Mouse (Mus musculus): ENCODE results near the gene Gabrb1. TPM values are rescaled to one million over a fixed set of nuclear protein-coding genes. Genes with fewer than 3 reads are reported as not detected.

The Gabrb1 gene
- total RNA-seq, 2 experiments from 2014 or later = 0.03 TPM; not detected in 1

- no peak for DNase-seq (ENCODE audit: low spot score in 2 of 2)
Measured at GRCm38 (mm10) chr5:72158667-72159066, 500.8 kb downstream of the Gabrb1 start.

DNA sequence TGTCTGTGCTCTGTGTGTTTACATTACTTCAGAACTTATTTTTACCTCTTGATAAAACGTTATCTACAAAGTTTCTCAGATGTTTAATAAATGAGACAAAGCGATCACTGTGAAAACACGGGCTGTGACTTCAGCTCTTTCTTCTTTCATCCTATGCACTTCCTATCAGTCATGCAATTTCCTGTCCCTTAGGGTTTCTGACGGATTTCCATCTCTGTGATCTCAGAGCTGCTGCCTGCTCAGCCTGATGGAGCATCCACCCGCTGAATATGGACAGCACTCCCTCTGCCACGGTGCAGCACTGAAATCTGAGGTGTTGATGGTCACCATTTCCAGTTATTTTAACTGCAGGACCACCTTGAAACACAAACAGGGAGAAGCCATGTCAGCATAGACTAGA is 501.6 kb downstream of the Gabrb1 start:
- DNase-seq (ENCODE audit: low spot score in 2 of 2) = no peak

- no peak for DNase-seq (ENCODE audit: low spot score in 2 of 2)
Measured at GRCm38 (mm10) chr5:72160781-72161485, 503.0 kb downstream of the Gabrb1 start.

- DNase-seq (ENCODE audit: low spot score in 2 of 2) = no peak
Measured at GRCm38 (mm10) chr5:72162855-72163254, 504.9 kb downstream of the Gabrb1 start.

GRCm38 (mm10) chr5:72164386-72164785 is 506.5 kb downstream of the Gabrb1 start:
- DNase-seq (ENCODE audit: low spot score in 2 of 2) = no peak

GRCm38 (mm10) chr5:72167594-72168284 is 509.8 kb downstream of the Gabrb1 start, which contains the start of gene Commd8:
Gene Commd8, minus strand, starts transcription at chr5:72168189.
- peak; percentile 88 to 93 for DNase-seq (ENCODE audit: low spot score in 2 of 2)

DNA sequence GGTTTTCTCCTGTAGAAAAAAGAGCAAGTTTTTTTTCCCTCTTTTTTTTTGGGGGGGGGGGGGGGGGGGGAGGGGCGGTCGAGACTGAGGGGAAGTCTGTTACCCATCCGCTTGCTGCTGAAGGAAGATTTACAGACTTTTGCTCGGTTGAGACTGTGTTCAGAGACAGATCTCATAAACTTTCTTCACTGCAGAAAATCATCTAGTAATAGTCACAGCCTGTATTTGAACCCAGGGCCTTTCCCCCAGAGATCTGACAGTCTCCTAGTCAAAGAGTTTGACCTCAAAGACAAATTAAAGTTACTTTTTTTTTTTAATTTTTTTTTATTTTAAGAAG is 510.3 kb downstream of the Gabrb1 start:
- no peak for DNase-seq (ENCODE audit: low spot score in 2 of 2)

DNA sequence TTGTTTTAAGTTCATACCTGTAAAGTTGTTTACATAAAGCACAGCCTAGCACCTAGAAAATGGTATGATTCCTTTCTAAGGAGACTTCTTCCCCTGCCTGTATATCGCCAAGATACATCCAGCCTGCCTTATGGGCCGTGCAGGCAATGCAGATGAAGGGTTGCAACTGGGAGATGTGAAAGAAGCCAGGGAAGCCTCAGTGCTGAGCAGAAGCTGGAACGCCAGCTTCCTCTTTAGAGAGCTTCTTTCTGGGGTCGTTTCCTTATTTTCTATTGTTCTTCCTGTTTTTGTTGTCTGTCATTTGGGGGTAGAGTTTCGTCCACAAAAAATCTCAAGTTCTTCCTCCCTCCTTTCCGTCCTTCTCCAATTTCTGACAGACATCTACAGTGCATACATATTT is 512.2 kb downstream of the Gabrb1 start:
- no peak for DNase-seq (ENCODE audit: low spot score in 2 of 2)

GRCm38 (mm10) chr5:72172675-72173074 is 514.8 kb downstream of the Gabrb1 start:
- peak in 1 of 2 experiments; percentile 23 for DNase-seq (ENCODE audit: low spot score in 2 of 2)

DNA sequence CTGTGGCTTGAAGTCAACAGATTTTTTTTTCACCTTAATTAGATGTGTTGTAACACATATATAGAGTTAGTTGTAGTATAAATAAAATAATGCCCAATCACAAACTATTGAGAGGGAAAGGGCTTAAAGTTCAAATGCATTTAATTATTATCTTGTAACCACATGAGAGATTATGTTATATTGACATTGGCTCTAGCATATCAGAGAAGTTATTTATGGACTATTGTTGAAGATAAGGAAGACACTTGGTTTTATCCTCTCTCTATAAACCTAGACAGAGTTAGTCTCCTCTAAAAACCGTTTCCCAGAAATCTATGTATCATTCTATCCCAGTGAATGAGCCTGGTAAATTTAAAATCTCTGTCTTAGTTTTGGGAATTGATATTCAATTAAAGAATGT is 515.6 kb downstream of the Gabrb1 start:
- DNase-seq (ENCODE audit: low spot score in 2 of 2) = no peak

DNA sequence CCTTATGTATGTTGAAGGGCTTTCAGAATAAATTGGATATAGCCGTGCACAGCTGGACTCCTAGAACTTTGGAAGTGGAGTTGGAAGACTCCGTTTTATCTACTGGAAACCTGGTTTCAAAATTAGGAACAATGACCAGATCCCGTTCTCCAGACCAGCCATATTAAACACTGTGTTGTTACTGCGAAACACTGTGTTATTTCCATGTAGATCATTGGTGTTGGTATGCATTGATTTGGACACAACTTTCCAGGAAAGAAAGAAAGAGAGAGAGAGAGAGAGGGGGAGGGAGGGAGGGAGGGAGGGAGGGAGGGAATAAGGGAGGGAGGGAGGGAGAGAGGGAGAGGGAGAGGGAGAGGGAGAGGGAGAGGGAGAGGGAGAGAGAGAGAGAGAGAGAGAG is 517.1 kb downstream of the Gabrb1 start:
- DNase-seq (ENCODE audit: low spot score in 2 of 2) = no peak

DNA sequence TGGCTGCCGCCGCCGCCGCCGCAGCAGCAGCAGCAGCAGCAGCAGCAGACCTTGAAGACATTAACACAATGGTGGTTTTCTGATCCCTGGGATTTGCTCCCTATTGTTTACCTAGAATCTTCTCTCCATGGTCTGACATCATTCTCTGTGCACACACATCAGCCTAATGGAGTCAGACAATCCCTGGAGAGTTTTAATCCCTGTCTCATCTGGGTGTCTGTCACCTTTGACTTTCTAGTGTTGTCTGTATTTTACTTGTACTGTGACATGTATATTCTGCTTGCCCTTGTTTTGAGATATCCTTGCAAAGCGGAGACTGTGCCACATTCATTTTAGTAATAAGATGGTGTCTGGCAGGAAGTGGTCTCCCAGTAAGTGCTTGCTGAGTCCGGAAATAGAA is 517.6 kb downstream of the Gabrb1 start:
- no peak for DNase-seq (ENCODE audit: low spot score in 2 of 2)

DNA sequence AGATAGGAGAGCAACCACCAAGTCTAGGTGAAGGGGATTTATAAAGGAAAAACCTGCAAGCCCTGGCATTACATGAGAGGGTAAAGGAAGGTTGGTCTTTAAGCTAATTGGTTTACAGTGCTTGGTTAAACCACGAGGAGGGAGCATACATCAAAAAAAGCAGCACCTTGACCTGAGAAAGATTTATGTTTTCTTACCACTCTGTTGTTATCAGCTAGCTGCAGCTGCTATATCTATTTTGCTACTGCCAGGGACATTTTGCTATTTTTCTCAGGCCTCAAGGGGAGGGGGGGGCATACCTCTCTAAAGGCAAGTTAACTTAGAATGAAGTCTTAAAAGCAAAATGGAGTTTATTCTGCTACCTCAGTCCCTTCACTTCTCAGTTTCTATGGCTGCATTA is 523.3 kb downstream of the Gabrb1 start:
- DNase-seq (ENCODE audit: low spot score in 2 of 2) = no peak

GRCm38 (mm10) chr5:72182804-72183203 is 524.9 kb downstream of the Gabrb1 start:
- no peak for DNase-seq (ENCODE audit: low spot score in 2 of 2)

- DNase-seq (ENCODE audit: low spot score in 2 of 2) = no peak
Measured at GRCm38 (mm10) chr5:72183929-72184328, 526.0 kb downstream of the Gabrb1 start.

DNA sequence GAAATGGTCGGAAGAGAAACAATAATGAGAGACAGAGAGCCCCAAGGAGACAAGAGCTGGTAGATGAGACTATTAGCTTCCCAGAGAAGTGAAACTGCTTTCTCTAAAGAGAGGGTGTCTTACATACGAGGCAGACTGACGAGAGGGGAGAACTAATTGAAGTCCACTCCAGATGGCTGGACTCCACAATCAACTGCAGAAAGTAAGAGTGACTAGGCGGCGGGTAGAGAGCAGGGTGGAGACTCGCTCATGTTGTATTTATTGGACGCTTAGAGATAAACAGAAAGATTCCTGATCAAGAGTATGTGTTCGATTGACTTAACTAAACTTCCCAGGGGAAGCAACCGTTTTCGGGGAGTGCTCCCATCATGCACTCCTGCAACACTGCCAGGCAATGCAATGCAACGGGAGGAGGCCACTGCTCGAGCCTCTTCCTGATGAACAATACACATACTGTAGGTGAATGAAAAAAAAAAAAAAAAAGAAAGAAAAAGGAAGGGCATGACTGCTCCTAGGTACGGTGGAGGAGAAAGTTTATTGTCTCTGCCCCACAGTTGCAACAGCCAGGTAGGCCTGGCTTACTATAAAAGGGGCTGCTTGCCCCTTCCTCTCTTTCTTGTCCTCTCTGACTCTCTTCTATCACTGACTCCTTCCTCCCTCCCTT is 526.7 kb downstream of the Gabrb1 start:
- no peak for DNase-seq (ENCODE audit: low spot score in 2 of 2)

DNA sequence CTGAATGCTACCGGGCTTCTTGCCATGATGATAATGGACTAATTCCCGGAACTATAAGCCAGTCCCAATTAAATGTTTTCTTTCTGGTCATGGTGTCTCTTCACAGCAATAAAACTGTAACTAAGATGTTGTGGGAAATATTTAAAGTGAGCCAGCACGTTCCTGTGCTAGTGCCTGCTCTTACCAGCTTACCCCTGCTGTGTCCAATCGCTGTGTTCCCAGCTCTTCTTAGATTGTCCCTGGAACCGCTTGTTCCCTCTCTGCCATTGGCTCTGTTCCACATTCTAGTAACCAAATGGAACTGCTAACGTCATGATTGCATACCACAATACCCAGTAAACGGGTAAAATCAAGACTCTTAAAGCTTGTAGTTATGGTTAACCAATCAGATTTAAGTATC is 533.2 kb downstream of the Gabrb1 start:
- DNase-seq (ENCODE audit: low spot score in 2 of 2) = no peak

- DNase-seq (ENCODE audit: low spot score in 2 of 2) = no peak
Measured at GRCm38 (mm10) chr5:72191932-72192331, 534.0 kb downstream of the Gabrb1 start.

DNA sequence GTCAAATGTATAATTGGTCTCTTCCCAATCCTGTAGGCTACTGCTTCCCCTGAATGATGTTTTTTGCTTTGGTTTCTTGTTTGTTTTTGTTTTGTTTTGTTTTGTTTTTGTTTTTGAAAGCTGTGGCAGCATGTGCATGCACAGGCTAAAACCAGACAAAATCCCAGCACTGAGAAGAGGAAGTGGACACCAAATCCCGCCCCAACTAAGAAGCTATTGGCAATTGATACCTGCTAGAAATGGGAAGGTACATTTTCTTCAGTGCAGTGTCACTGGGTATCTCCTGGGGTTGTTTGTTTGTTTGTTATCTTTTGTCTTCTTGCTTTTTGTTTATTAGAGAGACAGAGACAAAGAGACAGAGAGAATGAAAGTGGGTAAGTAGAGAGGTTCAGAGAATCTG is 537.5 kb downstream of the Gabrb1 start:
- DNase-seq (ENCODE audit: low spot score in 2 of 2) = no peak

Data from gastrocnemius, postnatal 4 days (tissue).